Mouse (Mus musculus): ENCODE results near the gene Cops7a. TPM values are rescaled to one million over a fixed set of nuclear protein-coding genes. Genes with fewer than 3 reads are reported as not detected.
A peak's percentile ranks its signal among the peaks of the same experiment; 100 is the strongest.

The Cops7a gene
- polyA plus RNA-seq, 1 experiment from 2014 or later: 94.4 TPM

DNA sequence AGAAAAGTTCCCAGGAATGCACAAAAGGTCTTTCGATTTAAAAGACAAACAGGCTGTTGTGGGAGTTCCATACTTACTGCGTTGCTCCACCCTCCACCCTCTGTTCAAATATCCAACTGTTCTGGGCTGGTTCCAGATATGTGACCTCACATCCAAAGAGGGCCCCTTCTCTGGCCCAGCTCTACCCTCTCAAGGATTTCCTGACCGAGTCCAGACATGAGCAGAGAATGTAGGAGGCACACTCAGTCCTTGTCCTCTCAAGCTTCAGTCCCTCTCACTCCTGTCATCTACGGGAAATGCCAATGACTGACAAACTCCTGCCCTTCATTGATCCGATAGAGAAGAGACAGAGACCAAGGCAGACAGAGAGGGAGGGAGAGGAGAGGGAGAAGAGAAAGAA, 39.4 kb downstream of the Cops7a start:
- WGBS: 49% methylated on average over 5 of the region's 5 CpGs

DNA sequence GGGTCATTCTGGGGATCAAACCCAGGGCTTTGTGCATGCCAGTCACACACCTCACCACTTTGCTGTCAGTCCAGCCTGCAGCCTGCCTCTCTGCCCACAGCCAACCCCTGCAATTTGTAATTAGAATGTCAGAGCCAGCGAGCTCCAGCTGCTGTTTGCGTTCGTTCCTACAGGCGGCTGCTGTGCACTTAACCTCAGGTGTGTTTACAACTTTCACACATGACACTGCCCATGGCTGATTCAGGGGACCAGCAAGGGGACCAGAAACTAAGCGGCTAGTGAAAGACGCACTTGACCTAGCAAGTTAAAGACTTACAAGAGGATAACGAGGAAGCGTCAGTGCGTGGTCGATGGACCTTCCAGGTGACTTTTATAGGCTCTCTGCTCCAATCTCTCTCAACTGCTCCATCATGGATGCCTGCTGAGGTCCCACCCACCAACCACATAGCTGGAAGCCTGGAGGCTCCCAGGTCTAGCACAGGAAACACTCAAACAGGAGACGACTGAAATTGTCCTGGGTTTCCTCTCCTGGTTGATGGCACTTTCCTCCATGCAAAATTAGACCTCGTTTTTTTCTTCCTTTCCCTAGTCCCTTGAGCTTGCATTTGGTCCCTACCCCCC, 40.1 kb downstream of the Cops7a start:
- Histone ChIP-seq H3K27ac (ENCODE audit: low read length) (no peak overlapping the region), H3K27me3 (replicated peaks; ENCODE audit: control insufficient read depth, insufficient read depth, low read length) (no peaks in the 10 kb centered on the region), H3K9me3 (ENCODE audit: control insufficient read depth, low read length) (no peaks in the 10 kb centered on the region), H3K4me1 (replicated peaks; ENCODE audit: control insufficient read depth, insufficient read depth, low read length) (peaks cover 17% of the 10 kb centered on the region), H3K36me3 (ENCODE audit: control insufficient read depth, insufficient read depth) (no peaks in the 10 kb centered on the region), H3K4me3 (replicated peaks; ENCODE audit: low read length) (no peak overlapping the region), H3K9ac (replicated peaks; ENCODE audit: low read depth, low read length) (no peak overlapping the region), H3K4me2 (ENCODE audit: low read length) (no peak overlapping the region)
- 38% methylated on average over 12 of the region's 12 CpGs for WGBS
- no peak for ATAC-seq

More for the DNA sequence above, 39.4 kb downstream of the Cops7a start:
- Histone ChIP-seq H3K27me3 (replicated peaks; ENCODE audit: control insufficient read depth, insufficient read depth, low read length) (no peaks in the 10 kb centered on the region), H3K9me3 (ENCODE audit: control insufficient read depth, low read length) (no peaks in the 10 kb centered on the region), H3K4me2 (ENCODE audit: low read length) (no peak overlapping the region), H3K4me3 (replicated peaks; ENCODE audit: low read length) (no peak overlapping the region), H3K9ac (replicated peaks; ENCODE audit: low read depth, low read length) (no peak overlapping the region), H3K4me1 (replicated peaks; ENCODE audit: control insufficient read depth, insufficient read depth, low read length) (peaks cover 14% of the 10 kb centered on the region), H3K36me3 (ENCODE audit: control insufficient read depth, insufficient read depth) (no peaks in the 10 kb centered on the region), H3K27ac (ENCODE audit: low read length) (no peak overlapping the region)
- no peak for ATAC-seq

DNA sequence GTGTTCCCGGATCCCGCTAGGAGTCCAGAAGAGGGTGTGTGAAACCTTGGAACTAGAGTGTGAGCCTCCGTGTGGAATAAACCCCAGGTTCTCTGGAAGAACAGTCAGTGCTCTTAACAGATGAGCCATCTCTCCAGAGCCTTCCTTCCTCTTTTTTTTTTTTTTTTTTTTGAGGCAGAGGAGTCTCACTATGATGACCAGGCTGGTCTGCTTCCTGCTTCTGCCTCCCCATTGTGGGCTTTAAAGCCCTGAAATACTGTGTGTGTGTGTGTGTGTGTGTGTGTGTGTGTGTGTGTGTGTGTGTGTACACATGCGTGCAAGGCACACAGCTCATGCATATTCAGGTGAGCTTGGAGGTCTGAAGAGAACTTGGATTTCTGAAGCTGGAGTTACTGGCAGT, 43.8 kb downstream of the Cops7a start:
- Histone ChIP-seq H3K9me3 (ENCODE audit: control insufficient read depth, low read length) (no peaks in the 10 kb centered on the region), H3K4me1 (replicated peaks; ENCODE audit: control insufficient read depth, insufficient read depth, low read length) (peaks cover 33% of the 10 kb centered on the region), H3K9ac (replicated peaks; ENCODE audit: low read depth, low read length) (no peak overlapping the region), H3K36me3 (ENCODE audit: control insufficient read depth, insufficient read depth) (no peaks in the 10 kb centered on the region), H3K4me3 (replicated peaks; ENCODE audit: low read length) (no peak overlapping the region), H3K4me2 (ENCODE audit: low read length) (no peak overlapping the region), H3K27ac (ENCODE audit: low read length) (no peak overlapping the region; the same call in 1 of the 2 replicates), H3K27me3 (replicated peaks; ENCODE audit: control insufficient read depth, insufficient read depth, low read length) (no peaks in the 10 kb centered on the region)
- ATAC-seq: no peak
- 62% methylated on average over 4 of the region's 4 CpGs for WGBS

DNA sequence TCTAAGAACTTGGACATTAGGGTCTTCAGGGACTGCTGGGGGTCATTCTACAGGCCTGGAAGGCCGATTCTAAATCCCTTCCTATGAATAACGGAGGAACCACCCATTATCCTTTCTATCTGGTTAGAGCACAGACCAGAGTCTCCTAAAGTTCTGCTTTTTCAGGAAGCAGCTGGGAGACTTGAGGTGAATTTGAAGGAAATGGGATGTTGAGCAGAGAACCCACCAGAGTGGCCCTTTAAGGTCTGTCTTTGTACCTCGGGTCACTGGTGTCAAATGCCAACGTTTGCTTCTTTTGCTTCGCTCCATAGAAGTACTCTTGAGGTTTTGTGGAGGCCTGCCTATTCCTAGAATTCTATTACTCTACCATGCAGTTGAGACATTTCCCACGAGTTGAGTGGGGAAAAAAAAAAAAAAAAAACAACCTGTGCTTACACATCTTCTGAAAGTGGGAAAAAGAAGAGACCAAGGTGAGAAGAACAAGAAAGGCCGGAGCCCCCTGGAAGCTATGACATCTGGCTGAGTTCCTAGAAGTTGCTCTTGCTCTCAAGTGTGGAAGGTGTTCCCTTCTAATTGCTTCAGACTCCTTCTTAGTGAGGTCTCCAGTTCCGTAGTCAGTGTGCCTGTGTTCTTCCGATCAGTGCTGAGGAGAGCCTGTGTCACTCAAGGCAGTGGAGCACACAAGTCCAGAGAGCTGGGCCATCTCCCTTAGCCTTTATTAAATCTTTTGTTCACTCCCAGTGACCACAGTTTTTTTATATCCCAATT, 44.8 kb downstream of the Cops7a start:
- H3K4me2 ChIP-seq (ENCODE audit: low read length): peak overlapping the region; percentile 77
- peak overlapping the region; percentile 57 for H3K9ac ChIP-seq (replicated peaks; ENCODE audit: low read depth, low read length)
- ATAC-seq: no peak
- H3K27me3 ChIP-seq (replicated peaks; ENCODE audit: control insufficient read depth, insufficient read depth, low read length): no peaks in the 10 kb centered on the region
- H3K4me1 ChIP-seq (replicated peaks; ENCODE audit: control insufficient read depth, insufficient read depth, low read length): peaks cover 38% of the 10 kb centered on the region
- 26% methylated on average over 9 of the region's 9 CpGs for WGBS
- no peaks in the 10 kb centered on the region for H3K9me3 ChIP-seq (ENCODE audit: control insufficient read depth, low read length)
- H3K4me3 ChIP-seq (replicated peaks; ENCODE audit: low read length): peak overlapping the region; percentile 78
- H3K36me3 ChIP-seq (ENCODE audit: control insufficient read depth, insufficient read depth): no peaks in the 10 kb centered on the region
- peak overlapping the region; percentile 100 for H3K27ac ChIP-seq (ENCODE audit: low read length)

DNA sequence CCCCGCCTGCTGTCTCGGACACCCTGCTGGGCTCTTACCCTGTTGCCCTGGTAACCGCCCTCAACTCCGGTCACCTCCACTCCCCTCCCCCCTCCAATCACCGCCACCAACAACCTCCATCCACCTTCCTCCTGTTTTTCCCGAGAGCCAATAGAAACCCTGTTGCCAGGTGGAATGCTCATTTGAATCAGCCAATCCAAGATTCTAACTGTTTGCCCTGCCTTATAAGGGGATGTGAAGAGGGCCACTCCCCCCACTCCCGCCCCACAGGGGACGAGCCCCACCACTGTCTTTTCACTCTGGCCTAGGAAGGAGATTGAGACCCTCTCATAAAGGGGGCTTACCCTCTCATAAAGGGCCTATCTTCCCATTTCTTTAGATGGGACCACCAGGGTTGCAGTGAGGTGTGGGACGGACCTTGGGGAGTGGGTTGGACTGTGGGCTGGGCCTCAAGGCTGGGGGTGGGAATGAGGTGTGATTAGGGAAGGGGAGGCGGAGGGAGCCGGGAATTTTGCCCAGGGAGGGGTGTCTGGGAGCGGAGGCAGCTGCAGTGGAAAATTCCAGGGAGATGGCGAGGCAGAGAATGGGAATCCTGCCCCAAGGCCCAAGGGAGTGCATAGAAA, 45.5 kb downstream of the Cops7a start, which contains the start of gene Ptms:
Gene Ptms (minus strand): TSS at position 409 of the 623 bp plus-strand sequence.
- 0% methylated on average over 13 of the region's 13 CpGs for WGBS
- peaks cover 41% of the 10 kb centered on the region for H3K4me1 ChIP-seq (replicated peaks; ENCODE audit: control insufficient read depth, insufficient read depth, low read length)
- H3K9ac ChIP-seq (replicated peaks; ENCODE audit: low read depth, low read length): peak within 1 kb of the TSS; percentile 99
- H3K4me3 ChIP-seq (replicated peaks; ENCODE audit: low read length): peak within 1 kb of the TSS; percentile 78
- peak within 1 kb of the TSS; percentile 77 for H3K4me2 ChIP-seq (ENCODE audit: low read length)
- no peaks in the 10 kb centered on the region for H3K9me3 ChIP-seq (ENCODE audit: control insufficient read depth, low read length)
- peak within 1 kb of the TSS; percentile 100 for H3K27ac ChIP-seq (ENCODE audit: low read length)
- no peaks in the 10 kb centered on the region for H3K27me3 ChIP-seq (replicated peaks; ENCODE audit: control insufficient read depth, insufficient read depth, low read length)
- ATAC-seq: peak; percentile 81
- H3K36me3 ChIP-seq (ENCODE audit: control insufficient read depth, insufficient read depth): no peaks in the 10 kb centered on the region

DNA sequence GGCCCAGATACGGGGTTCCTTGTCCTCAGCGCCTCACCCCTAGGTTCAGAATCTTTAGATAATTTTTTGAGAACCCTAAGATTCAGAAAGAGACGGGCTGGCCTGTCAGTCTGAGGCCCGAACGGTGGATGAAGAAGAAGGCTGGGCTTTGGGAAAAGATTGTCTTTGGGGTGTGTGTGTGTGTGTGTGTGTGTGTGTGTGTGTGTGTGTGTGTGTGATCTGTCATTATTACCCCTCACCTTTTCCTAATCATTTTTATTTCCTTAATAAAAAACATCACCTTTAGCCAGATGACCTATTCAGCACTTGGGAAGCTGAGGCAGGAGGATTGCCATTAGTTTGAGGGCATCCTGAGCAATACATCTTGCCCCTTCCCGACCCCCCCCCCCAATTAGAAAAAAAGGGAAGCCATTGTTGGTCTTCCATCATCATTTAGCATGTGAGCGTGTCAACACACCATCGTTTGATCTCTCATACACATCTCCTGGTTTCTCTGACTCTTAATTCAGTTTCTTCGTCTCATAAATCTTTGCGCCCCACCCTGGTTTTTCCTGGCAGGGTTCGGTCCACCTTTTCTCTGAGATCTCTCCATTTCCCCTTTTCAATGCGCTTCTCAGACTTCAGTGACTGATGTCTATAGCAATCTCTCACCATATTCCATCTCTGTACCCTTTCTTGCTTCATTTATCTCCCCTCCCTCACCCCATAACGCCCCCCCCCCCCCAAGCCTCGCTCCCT, 46.3 kb downstream of the Cops7a start:
- Histone ChIP-seq H3K9ac (replicated peaks; ENCODE audit: low read depth, low read length) (peak overlapping the region; percentile 99), H3K4me2 (ENCODE audit: low read length) (peak overlapping the region; percentile 77), H3K27ac (ENCODE audit: low read length) (peak overlapping the region; percentile 100), H3K4me1 (replicated peaks; ENCODE audit: control insufficient read depth, insufficient read depth, low read length) (peaks cover 48% of the 10 kb centered on the region), H3K4me3 (replicated peaks; ENCODE audit: low read length) (peak overlapping the region; percentile 78), H3K36me3 (ENCODE audit: control insufficient read depth, insufficient read depth) (peaks cover 6% of the 10 kb centered on the region), H3K9me3 (ENCODE audit: control insufficient read depth, low read length) (no peaks in the 10 kb centered on the region), H3K27me3 (replicated peaks; ENCODE audit: control insufficient read depth, insufficient read depth, low read length) (no peaks in the 10 kb centered on the region)
- ATAC-seq: no peak
- WGBS: 15% methylated on average over 13 of the region's 14 CpGs

DNA sequence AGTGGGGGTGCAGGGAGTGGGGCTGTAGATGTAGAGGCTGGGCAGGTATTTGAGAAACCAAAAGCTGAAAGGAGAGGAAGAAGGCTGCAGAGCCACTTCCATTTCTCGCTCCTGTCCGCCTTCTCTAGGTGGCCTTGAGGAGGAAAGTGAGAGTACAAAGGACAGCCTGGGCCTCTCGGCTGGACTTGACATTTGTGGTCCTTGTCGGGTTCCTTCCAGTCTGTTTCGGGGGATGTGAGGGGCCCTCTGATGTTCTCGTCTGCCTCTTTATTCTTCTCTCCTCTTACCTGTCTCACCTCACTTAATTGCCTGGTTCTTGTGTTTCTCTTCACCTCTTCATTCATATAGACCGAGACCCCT, 47.0 kb downstream of the Cops7a start:
- Histone ChIP-seq H3K4me1 (replicated peaks; ENCODE audit: control insufficient read depth, insufficient read depth, low read length) (peaks cover 54% of the 10 kb centered on the region), H3K9ac (replicated peaks; ENCODE audit: low read depth, low read length) (peak overlapping the region; percentile 99)
- WGBS: 7% methylated on average over 7 of the region's 7 CpGs

DNA sequence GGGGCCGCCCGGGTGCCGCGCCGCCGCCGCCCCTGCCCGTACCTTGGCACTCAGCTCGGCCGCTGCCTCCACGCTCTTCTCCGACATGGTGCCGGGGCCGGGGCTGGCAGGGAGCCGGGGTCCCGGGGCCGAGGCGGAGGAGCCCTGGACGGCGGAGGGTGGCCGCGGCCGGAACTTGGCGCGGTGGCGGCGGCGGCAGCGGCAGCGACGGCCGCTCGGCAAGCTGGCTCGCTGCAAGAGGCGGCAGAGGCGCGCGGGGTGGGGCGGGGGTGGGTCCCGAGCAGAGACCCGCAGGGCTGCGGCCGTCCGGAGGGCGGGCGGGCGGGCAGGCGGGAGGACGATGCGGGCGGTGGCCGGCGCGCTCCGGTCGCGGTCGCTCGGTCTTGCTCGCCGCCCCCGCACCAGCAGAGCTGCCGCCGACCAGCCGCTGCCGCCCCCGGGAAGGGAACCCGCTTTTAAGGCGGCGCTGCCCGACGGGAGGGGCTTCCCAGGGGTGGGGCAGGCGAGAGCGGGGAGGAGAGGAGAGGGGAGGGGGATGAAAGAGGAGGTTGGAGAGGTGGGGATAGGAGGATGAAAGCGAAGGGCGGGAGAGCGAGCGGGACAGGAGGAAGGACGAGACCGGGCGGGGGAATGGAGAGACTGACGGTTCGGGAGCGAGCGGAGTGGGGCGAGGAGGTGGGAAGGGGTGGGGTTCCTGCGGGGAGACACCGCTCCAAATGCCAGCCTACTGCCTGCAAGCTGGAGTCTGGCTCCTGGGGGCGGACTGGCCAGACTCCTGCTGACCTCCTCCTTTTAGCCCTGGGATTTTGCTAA, 47.6 kb downstream of the Cops7a start:
- H3K36me3 ChIP-seq (ENCODE audit: control insufficient read depth, insufficient read depth): peaks cover 14% of the 10 kb centered on the region
- peak overlapping the region; percentile 99 for H3K9ac ChIP-seq (replicated peaks; ENCODE audit: low read depth, low read length)
- peak; percentile 73 for ATAC-seq
- under 1% methylated on average over 65 of the region's 89 CpGs for WGBS
- peak overlapping the region; percentile 100 for H3K27ac ChIP-seq (ENCODE audit: low read length)
- peaks cover 54% of the 10 kb centered on the region for H3K4me1 ChIP-seq (replicated peaks; ENCODE audit: control insufficient read depth, insufficient read depth, low read length)
- peak overlapping the region; percentile 78 for H3K4me3 ChIP-seq (replicated peaks; ENCODE audit: low read length)
- no peaks in the 10 kb centered on the region for H3K9me3 ChIP-seq (ENCODE audit: control insufficient read depth, low read length)
- peak overlapping the region; percentile 77 for H3K4me2 ChIP-seq (ENCODE audit: low read length)
- no peaks in the 10 kb centered on the region for H3K27me3 ChIP-seq (replicated peaks; ENCODE audit: control insufficient read depth, insufficient read depth, low read length)

More for the DNA sequence above, 47.0 kb downstream of the Cops7a start:
- no peak for ATAC-seq
- no peaks in the 10 kb centered on the region for H3K9me3 ChIP-seq (ENCODE audit: control insufficient read depth, low read length)
- peak overlapping the region; percentile 78 for H3K4me3 ChIP-seq (replicated peaks; ENCODE audit: low read length)
- H3K27me3 ChIP-seq (replicated peaks; ENCODE audit: control insufficient read depth, insufficient read depth, low read length): no peaks in the 10 kb centered on the region
- peak overlapping the region; percentile 77 for H3K4me2 ChIP-seq (ENCODE audit: low read length)
- peaks cover 14% of the 10 kb centered on the region for H3K36me3 ChIP-seq (ENCODE audit: control insufficient read depth, insufficient read depth)
- peak overlapping the region; percentile 100 for H3K27ac ChIP-seq (ENCODE audit: low read length)
